Mouse (Mus musculus) liver, adult 2 months (tissue): ENCODE data around the gene a.

ENCODE experiments used
- CTCF ChIP-seq: fragments of 200-500 bp; IDR thresholded peaks from 2 replicates; pipeline ENCODE4 v1.5.1; 2011; ENCODE audit warnings: low read depth, low read length, control low read depth
- POLR2A ChIP-seq: fragments of 200-500 bp; IDR thresholded peaks from 2 replicates; pipeline ENCODE4 v1.6.1; 2011; ENCODE audit warnings: low read length, control low read depth; ENCODE audit not compliant: insufficient read depth; ENCODE audit errors: extremely low read depth

GRCm38 (mm10) chr2:154848086-154848485 lies 56.9 kb downstream of the a start:
- no peak for TF ChIP-seq POLR2A
- TF ChIP-seq CTCF, result no peak
